Mouse (Mus musculus) thymus, adult 2 months (tissue): Measurements from ENCODE around the gene Chac1. TPM values are rescaled to one million over a fixed set of nuclear protein-coding genes. Genes with fewer than 3 reads are reported as not detected.

Experiments used
- DNase-seq: peaks from one replicate; pipeline ENCODE4 v3.0.0; 2021
- H3K27ac ChIP-seq: fragments of 200-500 bp; 2 replicates; pipeline ENCODE4 v1.5.1; 2012; ENCODE audit warnings: low read length, control low read depth; ENCODE audit not compliant: control insufficient read depth, insufficient read depth
- H3K27me3 ChIP-seq: fragments of 200-500 bp; 2 replicates; pipeline ENCODE4 v1.6.1; 2012; ENCODE audit warnings: mild to moderate bottlenecking, low read length, moderate library complexity, mixed read lengths; ENCODE audit not compliant: control insufficient read depth, insufficient read depth
- H3K36me3 ChIP-seq: fragments of 200-500 bp; 2 replicates; pipeline ENCODE4 v1.6.1; 2012; ENCODE audit warnings: mild to moderate bottlenecking, low read length, moderate library complexity; ENCODE audit not compliant: control insufficient read depth, insufficient read depth
- H3K4me1 ChIP-seq: fragments of 200-500 bp; replicated peaks from 2 replicates; pipeline ENCODE4 v1.6.1; 2012; ENCODE audit warnings: low read length; ENCODE audit not compliant: control insufficient read depth, insufficient read depth
- H3K4me3 ChIP-seq: fragments of 200-500 bp; 2 replicates; pipeline ENCODE4 v1.5.1; 2012; ENCODE audit warnings: mild to moderate bottlenecking, low read length, control low read depth, moderate library complexity; ENCODE audit not compliant: control insufficient read depth, insufficient read depth
- CTCF ChIP-seq: fragments of 200-500 bp; IDR thresholded peaks from 2 replicates; pipeline ENCODE4 v1.5.1; 2012; ENCODE audit warnings: mild to moderate bottlenecking, control low read depth, low read length, moderate library complexity, borderline replicate concordance; ENCODE audit not compliant: control insufficient read depth, poor library complexity, insufficient read depth; ENCODE audit errors: extremely low read depth
- POLR2A ChIP-seq: fragments of 200-500 bp; IDR thresholded peaks from 2 replicates; pipeline ENCODE4 v1.6.1; 2012; ENCODE audit warnings: mild to moderate bottlenecking, low read length, control low read depth, moderate library complexity; ENCODE audit not compliant: control insufficient read depth, poor library complexity, insufficient read depth; ENCODE audit errors: extremely low read depth
- WGBS: fragments of 180-500 bp; shearing (Covaris S2); methylation state at CpG from one replicate; pipeline ENCODE4 v1.1.7; 2018; 5-methylcytosine and 5-hydroxymethylcytosine counted together
- polyA plus RNA-seq: library from polyadenylated mRNA; depleted of rRNA; stranded (reverse); fragments of >200 nt; gene quantifications from 2 replicates; pipeline ENCODE4 v1.2.3, GENCODE M21; 2012

Gene Chac1
- polyA plus RNA-seq, 1 experiment: 1.1 TPM

DNA sequence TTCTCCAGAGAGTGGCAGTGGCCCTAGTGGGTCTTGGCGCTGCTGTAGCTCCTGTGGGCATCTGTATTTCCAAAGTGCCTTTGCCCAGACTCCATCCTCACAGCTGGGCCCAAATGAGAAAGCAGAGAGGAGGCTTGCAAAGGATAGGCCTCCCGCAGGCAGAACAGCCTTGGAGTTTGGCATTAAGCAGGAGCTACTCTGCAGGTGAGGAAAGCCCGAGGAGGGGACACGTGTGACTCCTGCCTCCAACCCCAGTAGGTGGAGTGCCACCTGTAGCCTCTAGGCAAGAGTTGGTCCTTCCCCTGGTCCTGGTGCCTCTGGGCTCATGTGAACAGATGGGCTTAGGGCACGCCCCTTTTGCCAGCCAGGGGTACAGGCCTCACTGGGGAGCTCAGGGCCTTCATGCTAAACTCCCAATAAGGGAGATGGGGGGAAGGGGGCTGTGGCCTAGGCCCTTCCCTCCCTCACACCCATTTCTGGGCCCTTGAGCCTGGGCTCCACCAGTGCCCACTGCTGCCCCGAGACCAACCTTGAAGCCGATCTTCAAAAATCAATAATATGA, 16.0 kb upstream of the Chac1 start:
- Histone ChIP-seq H3K27ac (no peak overlapping the region), H3K27me3 (no peaks in the 10 kb centered on the region), H3K4me1 (peaks cover 26% of the 10 kb centered on the region), H3K36me3 (no peaks in the 10 kb centered on the region), H3K4me3 (no peak overlapping the region)
- DNase-seq: no peak
- TF ChIP-seq CTCF: no peak
- TF ChIP-seq POLR2A: no peak
- WGBS: 92% methylated on average over 7 of the region's 7 CpGs

DNA sequence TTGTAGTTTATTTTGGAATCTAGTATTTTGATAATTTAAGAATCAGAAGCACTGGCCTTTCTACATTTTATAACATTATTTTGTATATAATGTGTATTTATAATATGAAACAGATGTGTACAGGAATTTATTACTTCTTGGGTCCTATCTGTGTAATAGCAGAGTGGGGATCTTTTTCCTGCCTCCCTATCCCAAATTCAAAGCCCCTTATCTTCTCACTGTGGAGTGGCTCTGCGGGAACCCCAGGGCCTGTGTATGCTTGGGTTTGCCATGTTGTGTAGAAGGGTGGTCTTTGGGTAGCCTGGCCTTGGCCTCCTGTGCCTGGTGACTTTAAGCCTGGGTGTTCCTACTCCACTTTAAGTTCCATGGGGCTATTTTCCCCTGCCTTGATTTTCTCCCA, 15.5 kb upstream of the Chac1 start:
- DNase-seq: no peak
- no peak overlapping the region for H3K27ac ChIP-seq
- H3K27me3 ChIP-seq: no peaks in the 10 kb centered on the region
- 100% methylated on average over 1 of the region's 1 CpGs for WGBS
- TF ChIP-seq POLR2A (no peak), CTCF (no peak)
- no peaks in the 10 kb centered on the region for H3K36me3 ChIP-seq
- peaks cover 26% of the 10 kb centered on the region for H3K4me1 ChIP-seq
- H3K4me3 ChIP-seq: no peak overlapping the region

DNA sequence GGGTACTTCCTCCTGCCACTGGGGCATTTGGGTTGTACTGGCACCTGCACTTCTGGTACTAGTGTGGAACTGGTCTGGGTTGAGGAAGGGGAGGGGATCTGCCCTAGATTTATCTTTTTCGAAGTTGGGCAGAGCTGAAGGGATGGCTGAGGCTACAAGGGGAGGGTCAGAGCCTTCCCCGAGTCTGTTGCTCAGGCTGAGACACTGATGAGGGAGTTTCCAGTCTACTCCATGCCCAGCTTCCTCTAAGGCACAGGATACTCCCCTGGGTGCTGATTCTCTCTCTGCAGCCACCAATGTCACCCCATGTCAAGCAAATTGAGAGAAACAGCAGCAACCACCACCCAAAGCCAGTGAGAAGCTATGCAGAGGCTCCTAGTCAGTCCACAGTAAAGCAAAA, 15.0 kb upstream of the Chac1 start:
- H3K36me3 ChIP-seq: no peaks in the 10 kb centered on the region
- no peaks in the 10 kb centered on the region for H3K27me3 ChIP-seq
- no peak overlapping the region for H3K4me3 ChIP-seq
- H3K27ac ChIP-seq: peak overlapping the region; percentile 52
- WGBS: 22% methylated on average over 2 of the region's 2 CpGs
- DNase-seq: no peak
- H3K4me1 ChIP-seq: peaks cover 26% of the 10 kb centered on the region
- TF ChIP-seq CTCF (no peak), POLR2A (no peak)

DNA sequence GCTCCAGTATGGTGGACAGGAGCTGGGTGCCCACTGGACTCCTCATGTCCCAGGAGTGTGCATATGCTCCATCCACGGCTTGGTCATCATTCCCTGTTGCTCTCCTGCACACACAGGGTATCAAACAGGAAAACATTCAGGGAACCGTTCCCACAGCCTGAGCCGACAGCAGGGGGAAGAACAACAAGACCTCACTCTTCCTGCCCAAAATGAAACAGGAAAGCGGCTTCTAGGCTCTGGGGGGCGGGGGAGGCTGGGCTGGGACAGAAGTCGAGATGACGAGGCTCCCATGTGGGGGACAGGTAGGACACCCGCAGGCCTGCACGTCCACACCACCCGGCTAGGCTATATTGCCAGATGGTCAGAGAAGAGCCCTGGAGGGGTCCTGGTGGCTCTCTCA, 14.6 kb upstream of the Chac1 start:
- H3K4me1 ChIP-seq: peaks cover 26% of the 10 kb centered on the region
- H3K27me3 ChIP-seq: no peaks in the 10 kb centered on the region
- peak overlapping the region; percentile 59 for H3K27ac ChIP-seq
- no peak overlapping the region for H3K4me3 ChIP-seq
- peak; percentile 28 for DNase-seq
- TF ChIP-seq CTCF (no peak), POLR2A (no peak)
- 7% methylated on average over 10 of the region's 10 CpGs for WGBS
- no peaks in the 10 kb centered on the region for H3K36me3 ChIP-seq

DNA sequence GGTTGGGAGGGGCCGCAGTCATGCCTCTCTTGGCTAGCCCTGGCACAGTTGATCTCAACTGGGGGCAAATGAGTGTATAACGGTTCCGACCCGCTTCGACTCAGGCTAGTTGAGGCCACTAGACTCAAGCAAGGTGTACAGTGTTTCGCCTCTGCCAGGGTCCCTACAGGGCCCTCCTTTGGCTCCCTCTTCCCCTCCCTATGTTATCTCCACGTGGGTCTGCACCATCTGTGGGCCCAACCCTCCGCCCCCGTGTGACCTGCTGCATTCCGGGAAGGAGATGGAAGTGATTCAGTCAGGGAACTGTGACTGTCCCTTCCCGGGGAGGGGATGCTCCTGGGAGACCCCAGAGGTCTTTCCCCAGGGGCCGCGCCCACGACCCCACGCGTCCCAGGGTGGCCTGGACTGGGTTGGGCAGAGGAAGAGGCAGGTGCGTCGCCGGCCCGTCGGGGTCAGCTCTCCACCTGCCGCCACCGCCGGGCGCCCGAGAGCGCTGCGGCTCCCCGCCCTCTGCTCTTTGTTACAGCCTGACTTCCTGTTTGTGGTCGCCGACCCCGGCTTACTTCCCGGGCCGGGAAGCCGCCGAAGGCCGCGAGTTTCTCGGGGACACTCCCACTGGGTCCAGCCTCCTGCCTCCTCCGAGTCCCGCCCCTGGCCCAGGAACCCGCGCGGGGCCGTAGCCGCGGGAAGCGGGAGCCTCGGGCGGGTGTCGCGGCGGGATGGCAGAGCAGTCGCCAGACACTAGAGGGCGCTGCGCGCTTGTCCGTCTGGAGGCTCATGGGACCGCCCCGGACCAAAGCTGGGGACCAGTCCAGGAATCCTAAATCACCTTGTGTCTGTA, 13.4 kb upstream of the Chac1 start:
- WGBS: 6% methylated on average over 60 of the region's 60 CpGs
- peak; percentile 99 for TF ChIP-seq CTCF
- no peak for TF ChIP-seq POLR2A
- Histone ChIP-seq H3K36me3 (no peaks in the 10 kb centered on the region), H3K4me3 (peak overlapping the region; percentile 45), H3K27ac (peak overlapping the region; percentile 32; the same call in 1 of the 2 replicates), H3K27me3 (no peaks in the 10 kb centered on the region), H3K4me1 (peaks cover 26% of the 10 kb centered on the region)
- peak; percentile 83 for DNase-seq

DNA sequence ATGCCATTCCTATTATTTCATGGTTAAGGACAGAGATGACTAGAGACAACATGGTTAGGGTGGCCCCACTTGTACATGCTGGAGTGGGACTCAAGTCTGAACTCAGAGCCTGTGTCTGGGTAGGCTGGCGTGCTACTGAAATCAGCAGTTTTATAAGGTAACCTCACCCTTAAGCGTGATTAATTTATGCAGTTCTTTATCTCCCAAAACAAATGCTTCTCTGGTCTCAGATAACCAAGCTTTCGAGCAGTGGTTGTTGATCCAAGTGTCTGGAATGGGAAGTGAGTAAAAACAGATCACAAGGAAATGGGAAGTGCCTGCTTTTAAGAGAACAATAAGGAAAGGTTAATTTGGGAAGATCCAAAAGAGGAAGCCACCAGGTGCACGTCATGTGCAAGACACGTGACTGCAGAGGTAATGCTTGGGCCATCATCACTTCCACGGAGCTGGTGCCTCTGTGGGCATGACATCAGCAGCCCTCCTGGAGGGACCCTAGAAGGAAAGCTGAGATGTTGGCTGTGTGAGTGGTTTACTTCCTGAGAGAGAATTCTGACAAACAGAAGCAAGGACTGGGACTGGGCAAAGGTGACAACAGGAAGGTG, 6.4 kb upstream of the Chac1 start:
- no peak overlapping the region for H3K27ac ChIP-seq
- H3K4me1 ChIP-seq: no peaks in the 10 kb centered on the region
- WGBS: 48% methylated on average over 6 of the region's 6 CpGs
- H3K4me3 ChIP-seq: no peak overlapping the region
- no peak for DNase-seq
- TF ChIP-seq POLR2A: no peak
- no peak for TF ChIP-seq CTCF
- no peaks in the 10 kb centered on the region for H3K27me3 ChIP-seq
- no peaks in the 10 kb centered on the region for H3K36me3 ChIP-seq
